Mouse (Mus musculus): Measurements from ENCODE around the gene Ncoa1. TPM values are rescaled to one million over a fixed set of nuclear protein-coding genes. Genes with fewer than 3 reads are reported as not detected.

The Ncoa1 gene
- 6.9 and 23.2 TPM in 2 replicates for total RNA-seq (2015; ENCODE audit: low replicate concordance)
- total RNA-seq (2017; ENCODE audit: low replicate concordance) = 3.1 and 7.5 TPM in 2 replicates

- ATAC-seq (replicated peaks; ENCODE audit: low FRiP score, poor library complexity, severe bottlenecking) = peak; percentile 70
Measured at GRCm38 (mm10) chr12:4476832-4477671, at the start of gene Ncoa1. TSS of gene Ncoa1 (minus strand) at chr12:4477182.

- ATAC-seq (replicated peaks; ENCODE audit: low FRiP score, poor library complexity, severe bottlenecking) = no peak
Measured at GRCm38 (mm10) chr12:4524546-4524945, 47.6 kb upstream of the Ncoa1 start.

- ATAC-seq (replicated peaks; ENCODE audit: low FRiP score, poor library complexity, severe bottlenecking) = no peak
Measured at GRCm38 (mm10) chr12:4523688-4524298, 46.8 kb upstream of the Ncoa1 start.

- ATAC-seq (replicated peaks; ENCODE audit: low FRiP score, poor library complexity, severe bottlenecking) = no peak
Measured at GRCm38 (mm10) chr12:4523208-4523607, 46.2 kb upstream of the Ncoa1 start.

- ATAC-seq (replicated peaks; ENCODE audit: low FRiP score, poor library complexity, severe bottlenecking) = no peak
Measured at GRCm38 (mm10) chr12:4518957-4519356, 42.0 kb upstream of the Ncoa1 start.

- no peak for ATAC-seq (replicated peaks; ENCODE audit: low FRiP score, poor library complexity, severe bottlenecking)
Measured at GRCm38 (mm10) chr12:4509591-4510061, 32.6 kb upstream of the Ncoa1 start.

- ATAC-seq (replicated peaks; ENCODE audit: low FRiP score, poor library complexity, severe bottlenecking) = no peak
Measured at GRCm38 (mm10) chr12:4508182-4508581, 31.2 kb upstream of the Ncoa1 start.

- no peak for ATAC-seq (replicated peaks; ENCODE audit: low FRiP score, poor library complexity, severe bottlenecking)
Measured at GRCm38 (mm10) chr12:4507461-4507860, 30.5 kb upstream of the Ncoa1 start.

GRCm38 (mm10) chr12:4506810-4507430, 29.9 kb upstream of the Ncoa1 start:
- no peak for ATAC-seq (replicated peaks; ENCODE audit: low FRiP score, poor library complexity, severe bottlenecking)

- ATAC-seq (replicated peaks; ENCODE audit: low FRiP score, poor library complexity, severe bottlenecking) = no peak
Measured at GRCm38 (mm10) chr12:4505298-4505697, 28.3 kb upstream of the Ncoa1 start.

- ATAC-seq (replicated peaks; ENCODE audit: low FRiP score, poor library complexity, severe bottlenecking) = no peak
Measured at GRCm38 (mm10) chr12:4503673-4504326, 26.8 kb upstream of the Ncoa1 start.

GRCm38 (mm10) chr12:4501916-4502315, 24.9 kb upstream of the Ncoa1 start:
- no peak for ATAC-seq (replicated peaks; ENCODE audit: low FRiP score, poor library complexity, severe bottlenecking)

GRCm38 (mm10) chr12:4500516-4500915, 23.5 kb upstream of the Ncoa1 start:
- no peak for ATAC-seq (replicated peaks; ENCODE audit: low FRiP score, poor library complexity, severe bottlenecking)

- ATAC-seq (replicated peaks; ENCODE audit: low FRiP score, poor library complexity, severe bottlenecking) = no peak
Measured at GRCm38 (mm10) chr12:4499651-4500175, 22.7 kb upstream of the Ncoa1 start.

- ATAC-seq (replicated peaks; ENCODE audit: low FRiP score, poor library complexity, severe bottlenecking) = no peak
Measured at GRCm38 (mm10) chr12:4488411-4488810, 11.4 kb upstream of the Ncoa1 start.

- no peak for ATAC-seq (replicated peaks; ENCODE audit: low FRiP score, poor library complexity, severe bottlenecking)
Measured at GRCm38 (mm10) chr12:4483386-4483785, 6.4 kb upstream of the Ncoa1 start.

- ATAC-seq (replicated peaks; ENCODE audit: low FRiP score, poor library complexity, severe bottlenecking) = no peak
Measured at GRCm38 (mm10) chr12:4481687-4482086, 4.7 kb upstream of the Ncoa1 start.

GRCm38 (mm10) chr12:4480250-4480649, 3.3 kb upstream of the Ncoa1 start:
- no peak for ATAC-seq (replicated peaks; ENCODE audit: low FRiP score, poor library complexity, severe bottlenecking)

GRCm38 (mm10) chr12:4479171-4479881, 2.3 kb upstream of the Ncoa1 start:
- ATAC-seq (replicated peaks; ENCODE audit: low FRiP score, poor library complexity, severe bottlenecking) = no peak

Measured in erythroblast, adult 5-6 weeks (primary cell).